Mouse (Mus musculus) adrenal gland, adult 10 weeks (tissue): ENCODE results near the gene Vmn2r94. TPM values are rescaled to one million over a fixed set of nuclear protein-coding genes. Genes with fewer than 3 reads are reported as not detected.

Experiments used
- polyA plus RNA-seq: library from polyadenylated mRNA; stranded (reverse); fragments of 350-450 nt; fragmentation: Illumina TruSeq; extraction: RNeasy Lipid Tissue Mini Kit (QIAGEN cat#74804); gene quantifications from one replicate; pipeline ENCODE4 v1.2.3, GENCODE M21; 2014; ENCODE audit warnings: low read depth, low replicate concordance

Gene Vmn2r94
- not detected for polyA plus RNA-seq

GRCm38 (mm10) chr17:18277656-18278055 lies at the start of gene Vmn2r94:
Gene Vmn2r94, minus strand, starts transcription at chr17:18277756.

DNA sequence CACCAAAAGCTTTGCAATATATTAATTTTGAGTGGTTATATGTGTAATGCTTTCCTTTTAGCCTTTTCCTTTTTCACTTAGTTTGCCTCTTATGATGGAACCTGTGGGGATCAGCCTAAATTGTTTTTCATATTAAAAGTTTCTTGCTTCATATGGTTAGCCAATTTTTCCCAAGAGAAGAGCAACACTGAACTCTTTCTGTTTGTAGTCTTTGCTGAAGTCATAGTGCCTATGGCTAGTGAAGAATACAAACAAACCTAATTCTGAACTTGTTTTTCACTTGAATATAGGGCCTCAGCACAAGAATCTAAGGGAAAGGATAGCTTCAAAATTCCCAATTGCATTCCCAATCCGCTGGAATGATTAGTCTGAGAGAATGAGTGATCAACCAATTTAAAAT lies 20.2 kb upstream of the Vmn2r94 start, which contains the start of gene Vmn2r93:
TSS of gene Vmn2r93 (plus strand) at position 301 of the 400 bp plus-strand sequence.

Other genes with a start within 250 kb of the Vmn2r94 start
- gene Vmn2r124, start 228.3 kb downstream of the Vmn2r94 start, polyA plus RNA-seq = not detected
- gene Vmn2r91, start 192.7 kb downstream of the Vmn2r94 start, polyA plus RNA-seq = not detected
- not detected for gene Vmn2r92, start 125.9 kb downstream of the Vmn2r94 start, polyA plus RNA-seq
- gene Vmn2r93, start 20.3 kb upstream of the Vmn2r94 start, polyA plus RNA-seq = not detected
- not detected for gene Vmn2r95, start 146.3 kb upstream of the Vmn2r94 start, polyA plus RNA-seq